Mouse (Mus musculus): ENCODE measurements around the gene Mif4gd. TPM values are rescaled to one million over a fixed set of nuclear protein-coding genes. Genes with fewer than 3 reads are reported as not detected.

The Mif4gd gene
- polyA plus RNA-seq, 1 experiment, result 86.9 TPM

- no peak overlapping the region for H3K4me3 ChIP-seq (replicated peaks; ENCODE audit: insufficient read depth, low read depth, low read length)
- H3K27ac ChIP-seq (ENCODE audit: insufficient read depth, low read length), result no peak overlapping the region
- no peaks in the 10 kb centered on the region for H3K27me3 ChIP-seq (ENCODE audit: control insufficient read depth, insufficient read depth, low read length)
- TF ChIP-seq CTCF (IDR thresholded peaks at IDR 0.05; ENCODE audit: borderline replicate concordance, insufficient read depth, low read depth, low read length), result no peak
- TF ChIP-seq POLR2A (IDR thresholded peaks at IDR 0.05; ENCODE audit: borderline replicate concordance, insufficient read depth, low read length), result no peak
- 46% methylated on average over 4 of the region's 4 CpGs for WGBS
- no peak for DNase-seq
- H3K4me1 ChIP-seq (ENCODE audit: control insufficient read depth, insufficient read depth, low read length), result no peaks in the 10 kb centered on the region
Observed at GRCm38 (mm10) chr11:115639540-115639939, 26.8 kb upstream of the Mif4gd start.

- DNase-seq, result no peak
- 91% methylated on average over 5 of the region's 5 CpGs for WGBS
- Histone ChIP-seq H3K27me3 (ENCODE audit: control insufficient read depth, insufficient read depth, low read length) (no peaks in the 10 kb centered on the region), H3K4me3 (replicated peaks; ENCODE audit: insufficient read depth, low read depth, low read length) (no peak overlapping the region), H3K27ac (ENCODE audit: insufficient read depth, low read length) (no peak overlapping the region), H3K4me1 (ENCODE audit: control insufficient read depth, insufficient read depth, low read length) (no peaks in the 10 kb centered on the region)
- no peak for TF ChIP-seq CTCF (IDR thresholded peaks at IDR 0.05; ENCODE audit: borderline replicate concordance, insufficient read depth, low read depth, low read length)
- no peak for TF ChIP-seq POLR2A (IDR thresholded peaks at IDR 0.05; ENCODE audit: borderline replicate concordance, insufficient read depth, low read length)
Observed at GRCm38 (mm10) chr11:115638498-115639409, 26.0 kb upstream of the Mif4gd start.

GRCm38 (mm10) chr11:115636960-115637359, 24.2 kb upstream of the Mif4gd start:
- TF ChIP-seq CTCF (IDR thresholded peaks at IDR 0.05; ENCODE audit: borderline replicate concordance, insufficient read depth, low read depth, low read length) (no peak), POLR2A (IDR thresholded peaks at IDR 0.05; ENCODE audit: borderline replicate concordance, insufficient read depth, low read length) (no peak)
- H3K4me1 ChIP-seq (ENCODE audit: control insufficient read depth, insufficient read depth, low read length), result no peaks in the 10 kb centered on the region
- H3K27ac ChIP-seq (ENCODE audit: insufficient read depth, low read length), result no peak overlapping the region
- no peak overlapping the region for H3K4me3 ChIP-seq (replicated peaks; ENCODE audit: insufficient read depth, low read depth, low read length)
- no peak for DNase-seq
- WGBS, result 89% methylated on average over 3 of the region's 3 CpGs
- H3K27me3 ChIP-seq (ENCODE audit: control insufficient read depth, insufficient read depth, low read length), result no peaks in the 10 kb centered on the region

- no peaks in the 10 kb centered on the region for H3K27me3 ChIP-seq (ENCODE audit: control insufficient read depth, insufficient read depth, low read length)
- TF ChIP-seq POLR2A (IDR thresholded peaks at IDR 0.05; ENCODE audit: borderline replicate concordance, insufficient read depth, low read length), result no peak
- TF ChIP-seq CTCF (IDR thresholded peaks at IDR 0.05; ENCODE audit: borderline replicate concordance, insufficient read depth, low read depth, low read length), result no peak
- no peak overlapping the region for H3K27ac ChIP-seq (ENCODE audit: insufficient read depth, low read length)
- WGBS, result 64% methylated on average over 8 of the region's 8 CpGs
- no peak for DNase-seq
- H3K4me1 ChIP-seq (ENCODE audit: control insufficient read depth, insufficient read depth, low read length), result no peaks in the 10 kb centered on the region
- no peak overlapping the region for H3K4me3 ChIP-seq (replicated peaks; ENCODE audit: insufficient read depth, low read depth, low read length)
Observed at GRCm38 (mm10) chr11:115635484-115635883, 22.7 kb upstream of the Mif4gd start.

- Histone ChIP-seq H3K27ac (ENCODE audit: insufficient read depth, low read length) (no peak overlapping the region), H3K4me1 (ENCODE audit: control insufficient read depth, insufficient read depth, low read length) (no peaks in the 10 kb centered on the region), H3K27me3 (ENCODE audit: control insufficient read depth, insufficient read depth, low read length) (no peaks in the 10 kb centered on the region), H3K4me3 (replicated peaks; ENCODE audit: insufficient read depth, low read depth, low read length) (no peak overlapping the region)
- WGBS, result 86% methylated on average over 8 of the region's 8 CpGs
- DNase-seq, result no peak
- TF ChIP-seq POLR2A (IDR thresholded peaks at IDR 0.05; ENCODE audit: borderline replicate concordance, insufficient read depth, low read length) (no peak), CTCF (IDR thresholded peaks at IDR 0.05; ENCODE audit: borderline replicate concordance, insufficient read depth, low read depth, low read length) (no peak)
Observed at GRCm38 (mm10) chr11:115635041-115635440, 22.3 kb upstream of the Mif4gd start.

- Histone ChIP-seq H3K4me3 (replicated peaks; ENCODE audit: insufficient read depth, low read depth, low read length) (no peak overlapping the region), H3K27ac (ENCODE audit: insufficient read depth, low read length) (no peak overlapping the region), H3K27me3 (ENCODE audit: control insufficient read depth, insufficient read depth, low read length) (no peaks in the 10 kb centered on the region), H3K4me1 (ENCODE audit: control insufficient read depth, insufficient read depth, low read length) (no peaks in the 10 kb centered on the region)
- TF ChIP-seq CTCF (IDR thresholded peaks at IDR 0.05; ENCODE audit: borderline replicate concordance, insufficient read depth, low read depth, low read length) (no peak), POLR2A (IDR thresholded peaks at IDR 0.05; ENCODE audit: borderline replicate concordance, insufficient read depth, low read length) (no peak)
- WGBS, result 89% methylated on average over 4 of the region's 4 CpGs
- DNase-seq, result no peak
Observed at GRCm38 (mm10) chr11:115634109-115634508, 21.3 kb upstream of the Mif4gd start.

GRCm38 (mm10) chr11:115632862-115633261, 20.1 kb upstream of the Mif4gd start:
- no peak overlapping the region for H3K4me3 ChIP-seq (replicated peaks; ENCODE audit: insufficient read depth, low read depth, low read length)
- no peak for DNase-seq
- 82% methylated on average over 10 of the region's 10 CpGs for WGBS
- no peak overlapping the region for H3K27ac ChIP-seq (ENCODE audit: insufficient read depth, low read length)
- H3K4me1 ChIP-seq (ENCODE audit: control insufficient read depth, insufficient read depth, low read length), result no peaks in the 10 kb centered on the region
- H3K27me3 ChIP-seq (ENCODE audit: control insufficient read depth, insufficient read depth, low read length), result no peaks in the 10 kb centered on the region
- TF ChIP-seq CTCF (IDR thresholded peaks at IDR 0.05; ENCODE audit: borderline replicate concordance, insufficient read depth, low read depth, low read length) (no peak), POLR2A (IDR thresholded peaks at IDR 0.05; ENCODE audit: borderline replicate concordance, insufficient read depth, low read length) (no peak)

- WGBS, result 73% methylated on average over 7 of the region's 7 CpGs
Observed at GRCm38 (mm10) chr11:115632247-115632646, 19.5 kb upstream of the Mif4gd start.

More at GRCm38 (mm10) chr11:115632247-115632646, 19.5 kb upstream of the Mif4gd start:
- no peak for TF ChIP-seq POLR2A (IDR thresholded peaks at IDR 0.05; ENCODE audit: borderline replicate concordance, insufficient read depth, low read length)
- TF ChIP-seq CTCF (IDR thresholded peaks at IDR 0.05; ENCODE audit: borderline replicate concordance, insufficient read depth, low read depth, low read length), result no peak
- H3K4me3 ChIP-seq (replicated peaks; ENCODE audit: insufficient read depth, low read depth, low read length), result no peak overlapping the region
- no peaks in the 10 kb centered on the region for H3K4me1 ChIP-seq (ENCODE audit: control insufficient read depth, insufficient read depth, low read length)
- H3K27ac ChIP-seq (ENCODE audit: insufficient read depth, low read length), result no peak overlapping the region
- no peaks in the 10 kb centered on the region for H3K27me3 ChIP-seq (ENCODE audit: control insufficient read depth, insufficient read depth, low read length)
- DNase-seq, result no peak
